Mouse (Mus musculus): ENCODE results near the gene Csf2ra.

- TF ChIP-seq GATA1 (IDR thresholded peaks at IDR 0.05; ENCODE audit: low read length) (no peak), TAL1 (IDR thresholded peaks at IDR 0.05; ENCODE audit: low read length) (no peak)
Observed at GRCm38 (mm10) chr19:61266246-61266615, 38.0 kb upstream of the Csf2ra start.
